Mouse (Mus musculus) mesoderm, embryonic 11.5 days (tissue): ENCODE measurements around the gene Otud1.

Source experiments
- DNase-seq: peaks from one replicate; pipeline ENCODE4 v3.0.0-alpha.2; 2012; ENCODE audit warnings: low read depth, low spot score

Otud1 gene

DNA sequence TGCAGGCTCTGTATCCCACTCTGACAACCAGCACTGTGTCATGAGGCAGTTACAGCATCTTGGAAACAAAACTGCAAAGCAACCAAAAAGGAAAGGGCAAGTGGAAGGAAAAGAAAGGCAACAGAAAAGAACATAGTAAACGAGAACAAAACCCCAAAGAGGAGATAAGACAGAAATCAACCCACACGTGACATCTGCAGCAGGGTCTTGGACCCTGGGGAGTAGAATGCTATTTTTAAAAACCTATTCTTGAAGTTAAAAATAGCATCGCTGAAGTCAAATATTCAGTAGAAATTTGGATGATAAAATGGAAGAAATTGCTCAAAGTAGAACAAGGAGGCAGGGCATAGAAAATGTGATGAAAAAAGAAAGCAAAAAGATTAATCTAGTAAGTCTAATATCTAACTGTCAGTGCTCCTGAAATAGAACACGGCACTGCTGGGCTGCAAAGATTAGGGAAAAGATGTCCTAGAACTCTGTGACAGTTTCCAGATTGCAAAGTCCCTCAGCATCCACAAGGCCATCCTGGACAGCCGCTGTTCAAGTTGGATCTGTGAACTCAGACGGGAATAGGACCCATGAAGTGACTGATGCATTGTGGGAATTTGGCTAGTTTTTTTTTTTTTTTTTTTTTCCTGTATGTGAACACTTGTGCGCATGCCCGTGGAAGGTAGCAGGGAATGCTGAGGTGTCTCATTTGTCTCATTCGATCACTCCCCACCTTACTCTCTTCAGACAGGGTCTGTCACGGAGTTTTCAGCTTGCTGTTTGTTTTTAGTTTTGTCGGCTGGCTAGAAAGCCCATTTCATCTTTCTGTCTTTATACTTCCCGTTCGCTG, 13.5 kb downstream of the Otud1 start:
- DNase-seq = no peak

- DNase-seq = no peak
Observed at GRCm38 (mm10) chr2:19682997-19683396, 25.4 kb downstream of the Otud1 start.

GRCm38 (mm10) chr2:19685489-19686147, 28.1 kb downstream of the Otud1 start:
- DNase-seq = no peak

- DNase-seq = no peak
Observed at GRCm38 (mm10) chr2:19690094-19690493, 32.5 kb downstream of the Otud1 start.

DNA sequence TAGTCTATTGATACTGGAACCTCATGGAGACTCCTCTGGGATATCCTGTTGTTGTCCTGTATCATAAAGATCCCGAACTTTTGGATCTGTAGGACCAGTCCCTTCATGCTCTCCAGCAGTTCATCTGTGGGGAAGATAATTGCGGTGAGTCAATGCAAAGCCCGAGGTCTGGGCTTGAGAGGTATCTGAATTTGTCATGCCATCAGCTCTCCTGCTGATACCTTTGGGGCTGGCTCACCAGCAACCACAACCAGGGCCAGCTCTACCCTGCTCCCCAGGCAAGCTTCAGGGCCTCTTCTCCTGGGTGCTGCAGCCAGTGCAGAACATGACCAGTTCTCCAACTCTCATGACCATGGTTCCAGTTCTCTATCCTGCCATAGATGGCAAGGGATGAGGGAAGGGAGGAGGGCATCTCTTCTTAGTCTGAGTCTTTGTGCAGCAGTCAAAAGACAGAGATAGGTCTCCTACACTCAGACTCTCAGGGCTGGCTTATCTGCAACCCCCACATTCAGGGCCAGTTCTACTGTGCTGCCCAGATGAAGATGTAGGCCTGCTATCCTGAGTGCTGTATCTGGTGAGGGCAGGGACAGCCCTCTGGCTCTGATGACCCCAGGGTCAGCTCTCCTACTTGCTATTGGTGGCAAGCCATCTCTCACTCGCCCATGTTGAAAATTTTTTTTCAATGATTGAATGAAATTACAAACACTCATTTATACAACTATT, 42.2 kb downstream of the Otud1 start:
- DNase-seq = no peak

DNA sequence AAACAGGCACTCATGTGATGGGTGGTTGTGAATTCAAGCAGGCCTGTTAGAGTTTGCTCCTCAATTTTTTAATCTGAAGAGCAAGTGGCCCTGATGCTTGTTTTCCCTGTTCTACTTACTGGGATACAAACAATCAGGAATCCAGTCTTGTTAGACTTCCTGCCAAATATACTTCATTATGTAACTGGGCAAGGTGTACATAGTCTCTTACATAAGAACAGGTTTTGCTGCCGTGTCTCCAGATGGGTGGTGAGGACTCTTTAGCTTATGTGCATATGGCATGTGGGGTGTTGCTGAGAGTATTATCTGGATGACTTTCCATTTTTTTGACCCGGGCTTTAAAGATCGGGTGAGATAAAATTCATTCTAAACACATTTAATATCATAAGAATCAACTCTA, 43.8 kb downstream of the Otud1 start:
- DNase-seq = no peak

DNA sequence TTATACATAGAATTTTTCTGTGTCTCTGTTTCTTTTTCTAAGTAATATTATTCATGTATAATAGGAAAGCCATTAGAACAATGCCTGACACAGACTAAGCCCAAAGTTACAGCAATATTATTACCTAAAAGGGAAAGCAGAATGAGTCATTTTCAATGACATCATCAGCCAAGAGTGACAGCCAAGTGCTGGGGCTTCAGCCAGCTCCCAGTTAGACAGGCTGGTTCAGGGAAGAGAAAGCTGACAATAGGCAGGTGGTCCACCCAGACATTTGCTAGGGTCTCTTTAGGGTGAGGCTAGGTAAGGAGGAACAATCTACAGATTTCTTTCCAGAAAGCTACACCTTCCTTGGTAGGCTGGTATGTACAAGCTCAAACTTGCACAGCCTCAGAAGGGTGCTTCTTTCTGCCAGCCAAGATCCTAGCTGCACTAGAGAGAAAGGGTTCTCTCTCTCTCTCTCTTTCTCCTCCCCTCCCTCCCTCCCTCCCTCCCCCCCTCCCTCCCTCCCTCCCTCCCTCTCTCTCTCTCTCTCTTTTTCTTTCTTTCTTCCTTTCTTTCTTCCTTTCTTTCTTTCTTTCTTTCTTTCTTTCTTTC, 45.6 kb downstream of the Otud1 start:
- no peak for DNase-seq

GRCm38 (mm10) chr2:19703670-19704069, 46.1 kb downstream of the Otud1 start:
- no peak for DNase-seq

GRCm38 (mm10) chr2:19704272-19704671, 46.7 kb downstream of the Otud1 start:
- no peak for DNase-seq

- DNase-seq = no peak
Observed at GRCm38 (mm10) chr2:19706886-19707285, 49.3 kb downstream of the Otud1 start.
